In the genomic region with DNA sequence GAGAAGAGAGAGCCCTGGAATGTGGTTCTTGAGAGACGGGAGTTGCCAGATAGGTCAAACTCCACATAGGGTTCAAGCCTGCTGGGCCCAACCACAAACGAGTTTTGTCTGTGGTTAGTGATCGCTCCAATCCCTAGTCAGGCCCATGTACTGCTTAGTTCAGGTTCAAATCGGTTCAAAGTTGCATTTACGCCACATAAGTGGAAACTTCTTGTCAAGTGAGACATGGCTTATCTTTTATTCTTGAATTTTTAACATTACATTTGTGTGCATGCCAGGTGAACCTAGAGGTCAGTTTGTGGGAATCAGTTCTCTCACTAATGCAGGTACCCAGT, we compare ENCODE assay signal across 8 mouse cellular contexts.
DNase-seq lines count a peak whose midpoint lies in the region; ATAC-seq and TF ChIP-seq lines count a peak whose summit lies in the region.

No protein-coding gene starts in this region.

- no peak for TF ChIP-seq POLR2A in cortical plate, adult 2 months (IDR thresholded peaks at IDR 0.05; ENCODE audit: extremely low read depth, insufficient read depth, low read length)

- H3K36me3 ChIP-seq in kidney, embryonic 15.5 days, result no peaks in the 10 kb centered on the region
- no peaks in the 10 kb centered on the region for H3K36me3 ChIP-seq in hindbrain, embryonic 14.5 days (replicated peaks; ENCODE audit: control insufficient read depth, insufficient read depth)
- H3K36me3 ChIP-seq in midbrain, embryonic 14.5 days (ENCODE audit: control insufficient read depth, insufficient read depth, low read length), result no peaks in the 10 kb centered on the region

- peak overlapping the region; percentile 70 for H3K4me3 ChIP-seq in kidney, embryonic 15.5 days (replicated peaks)
- H3K4me3 ChIP-seq in cortical plate, adult 2 months (ENCODE audit: insufficient read depth, low read length), result peak overlapping the region; percentile 71
- H3K4me3 ChIP-seq in hindbrain, embryonic 14.5 days (replicated peaks; ENCODE audit: low read length), result peak overlapping the region; percentile 58
- peak overlapping the region; percentile 63 for H3K4me3 ChIP-seq in midbrain, embryonic 14.5 days (replicated peaks; ENCODE audit: low read depth, low read length)

- H3K4me2 ChIP-seq in kidney, embryonic 15.5 days, result peak overlapping the region; percentile 69
- peak overlapping the region; percentile 74 for H3K4me2 ChIP-seq in hindbrain, embryonic 14.5 days (replicated peaks)
- peak overlapping the region; percentile 61 for H3K4me2 ChIP-seq in midbrain, embryonic 14.5 days (ENCODE audit: low read length)

- WGBS in kidney, embryonic 15.5 days, result 15% methylated on average over 5 of the region's 5 CpGs
- 21% methylated on average over 5 of the region's 5 CpGs for whole genome bisulfite sequencing in hindbrain, embryonic 14.5 days
- WGBS in midbrain, embryonic 14.5 days, result 15% methylated on average over 5 of the region's 5 CpGs

- peak overlapping the region; percentile 100 for H3K27ac ChIP-seq in kidney, embryonic 15.5 days
- H3K27ac ChIP-seq in cortical plate, adult 2 months (ENCODE audit: insufficient read depth, low read length), result peak overlapping the region; percentile 97
- peak overlapping the region; percentile 93 for H3K27ac ChIP-seq in hindbrain, embryonic 14.5 days
- H3K27ac ChIP-seq in midbrain, embryonic 14.5 days (replicated peaks; ENCODE audit: low read depth, low read length), result peak overlapping the region; percentile 87

- no peaks in the 10 kb centered on the region for H3K27me3 ChIP-seq in kidney, embryonic 15.5 days
- H3K27me3 ChIP-seq in hindbrain, embryonic 14.5 days (ENCODE audit: control insufficient read depth, insufficient read depth, low read length), result no peaks in the 10 kb centered on the region
- H3K27me3 ChIP-seq in midbrain, embryonic 14.5 days (ENCODE audit: control insufficient read depth, insufficient read depth, low read length), result no peaks in the 10 kb centered on the region

- no peak for TF ChIP-seq CTCF in cortical plate, adult 2 months (IDR thresholded peaks at IDR 0.05; ENCODE audit: extremely low read depth, insufficient read depth, low read length)

- peaks cover 9% of the 10 kb centered on the region; the same call in 1 of the 2 replicates for H3K4me1 ChIP-seq in kidney, embryonic 15.5 days
- peaks cover 1% of the 10 kb centered on the region; the same call in 1 of the 2 replicates for H3K4me1 ChIP-seq in cortical plate, adult 2 months (ENCODE audit: control insufficient read depth, insufficient read depth, low read length)
- no peaks in the 10 kb centered on the region for H3K4me1 ChIP-seq in hindbrain, embryonic 14.5 days (replicated peaks; ENCODE audit: control insufficient read depth, insufficient read depth, low read length)
- 0 out of 2 replicates have a peak, but pooled peaks cover 5% of the 10 kb centered on the region for H3K4me1 ChIP-seq in midbrain, embryonic 14.5 days (ENCODE audit: control insufficient read depth, insufficient read depth, low read length)

- H3K9me3 ChIP-seq in kidney, embryonic 15.5 days (replicated peaks), result no peaks in the 10 kb centered on the region
- H3K9me3 ChIP-seq in hindbrain, embryonic 14.5 days (ENCODE audit: control insufficient read depth, low read length), result no peaks in the 10 kb centered on the region
- H3K9me3 ChIP-seq in midbrain, embryonic 14.5 days (ENCODE audit: control insufficient read depth, low read length), result no peaks in the 10 kb centered on the region

- DNase-seq in kidney, adult 8-10 months, result no peak
- no peak for DNase-seq in hindbrain, embryonic 14.5 days (ENCODE audit: low spot score)
- DNase-seq in midbrain, embryonic 14.5 days, result no peak
- DNase-seq in adrenal gland, postnatal 14 days, result no peak
- no peak for DNase-seq in layer of hippocampus, postnatal 25 days (ENCODE audit: extremely low spot score in 1 of 2, low spot score in 1 of 2)
- DNase-seq in cerebellum, adult 11-12 months, result no peak

- peak overlapping the region; percentile 76 for H3K9ac ChIP-seq in kidney, embryonic 15.5 days
- H3K9ac ChIP-seq in hindbrain, embryonic 14.5 days, result peak overlapping the region; percentile 55
- peak overlapping the region; percentile 66 for H3K9ac ChIP-seq in midbrain, embryonic 14.5 days (replicated peaks; ENCODE audit: low read length)

- ATAC-seq in kidney, embryonic 15.5 days (replicated peaks; ENCODE audit: low FRiP score), result no peak
- no peak for ATAC-seq in hindbrain, embryonic 14.5 days (ENCODE audit: low FRiP score)
- no peak for ATAC-seq in midbrain, embryonic 14.5 days (ENCODE audit: low FRiP score, low TSS enrichment)
